Comparison of ENCODE assay signal across 18 mouse cellular contexts in the genomic region with DNA sequence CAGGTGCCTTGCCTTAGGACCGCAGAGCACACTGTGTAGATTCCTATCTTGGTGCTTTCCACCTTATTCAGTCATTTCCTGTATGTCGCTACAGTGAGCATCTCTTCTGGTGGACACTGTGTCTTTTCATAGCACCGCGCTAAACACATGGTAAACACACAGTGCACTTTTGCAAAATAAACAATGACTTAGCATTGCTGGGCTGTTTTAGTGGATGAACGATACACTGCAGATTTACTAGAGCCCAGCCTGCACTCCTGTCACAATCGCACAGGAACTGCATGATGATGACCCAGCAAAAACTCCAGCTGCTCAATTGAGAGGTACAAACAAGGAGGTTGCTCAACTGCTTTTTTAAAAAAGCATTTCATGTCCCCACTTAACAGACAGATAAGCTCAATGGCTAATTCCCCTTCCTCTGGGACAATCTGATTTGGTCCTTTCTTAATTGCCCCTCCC. TPM values are rescaled to one million over a fixed set of nuclear protein-coding genes. Genes with fewer than 3 reads are reported as not detected.
DNase-seq lines count a peak whose midpoint lies in the region; ATAC-seq and TF ChIP-seq lines count a peak whose summit lies in the region.
"Had no signal": no experiment of that assay in that cellular context is flagged by ENCODE, and none has a peak within 500 bp of the region (broad histone marks: within the 10 kb centered on the region; RNA-seq: fewer than 3 reads in every experiment).

No protein-coding gene starts in this region.

- peak; percentile 66 for DNase-seq in lung, postnatal 0 days (ENCODE audit: low spot score)
- no peak for DNase-seq in lung, postnatal 4 days
- DNase-seq in MEL (ENCODE audit: low read depth, low spot score) (peak; percentile 71), MN1 (ENCODE audit: low spot score) (no peak)
- no peak for DNase-seq in gastrocnemius, postnatal 10 days
- DNase-seq in forebrain, embryonic 10.5 days (ENCODE audit: extremely low spot score, low spot score): no peak
- DNase-seq: cerebellum, adult 9-10 months; gastrocnemius, postnatal 14 days; lung, embryonic 14.5 days had no signal

- peaks cover 34% of the 10 kb centered on the region for H3K36me3 ChIP-seq in lung, postnatal 0 days (ENCODE audit: insufficient read depth, low read length)
- H3K36me3 ChIP-seq in MEL (ENCODE audit: control insufficient read depth in 1 of 2, insufficient read depth in 2 of 2, low read length in 2 of 2): peaks cover 13 to 15% of the 10 kb centered on the region in 2 experiments
- H3K36me3 ChIP-seq in forebrain, embryonic 10.5 days (replicated peaks): peaks cover 60% of the 10 kb centered on the region

- H3K27me3 ChIP-seq in lung, postnatal 0 days (replicated peaks; ENCODE audit: insufficient read depth, low read length): no peaks in the 10 kb centered on the region
- H3K27me3 ChIP-seq in MEL (ENCODE audit: control insufficient read depth in 1 of 2, insufficient read depth in 2 of 2, low read length in 2 of 2): no peaks in the 10 kb centered on the region
- no peaks in the 10 kb centered on the region for H3K27me3 ChIP-seq in forebrain, embryonic 10.5 days (ENCODE audit: poor library complexity, severe bottlenecking)
- H3K27me3 ChIP-seq: heart, embryonic 15.5 days; hindbrain, embryonic 12.5 days; limb, embryonic 13.5 days had no signal

- peaks cover 11% of the 10 kb centered on the region for H3K79me2 ChIP-seq in MEL (ENCODE audit: control insufficient read depth, insufficient read depth, low read length, poor library complexity)

- H3K9me3 ChIP-seq in lung, postnatal 0 days (ENCODE audit: low read length): no peaks in the 10 kb centered on the region
- H3K9me3 ChIP-seq in MEL (replicated peaks; ENCODE audit: insufficient read depth, low read length): no peaks in the 10 kb centered on the region
- no peaks in the 10 kb centered on the region for H3K9me3 ChIP-seq in forebrain, embryonic 10.5 days
- H3K9me3 ChIP-seq: heart, embryonic 15.5 days; hindbrain, embryonic 12.5 days; limb, embryonic 13.5 days had no signal

- H3K4me3 ChIP-seq in lung, postnatal 0 days (ENCODE audit: low read depth, low read length): no peak overlapping the region
- no peak overlapping the region for H3K4me3 ChIP-seq in MEL (ENCODE audit: control insufficient read depth in 1 of 2, insufficient read depth in 1 of 2, low read depth in 2 of 2, low read length in 2 of 2)
- H3K4me3 ChIP-seq in forebrain, embryonic 10.5 days: no peak overlapping the region
- H3K4me3 ChIP-seq: heart, embryonic 15.5 days; hindbrain, embryonic 12.5 days; limb, embryonic 13.5 days had no signal

- no peak for ATAC-seq in lung, postnatal 0 days
- peak; percentile 39 for ATAC-seq in granulocyte monocyte progenitor cell, adult 5-6 weeks (replicated peaks; ENCODE audit: poor library complexity, severe bottlenecking)
- peak; percentile 38 for ATAC-seq in megakaryocyte-erythroid progenitor cell, adult 5-6 weeks (replicated peaks; ENCODE audit: low FRiP score, low TSS enrichment, poor library complexity, severe bottlenecking)
- ATAC-seq: forebrain, embryonic 16.5 days; intestine, embryonic 16.5 days; midbrain, embryonic 16.5 days had no signal

- WGBS in lung, postnatal 0 days: 73% methylated on average over 6 of the region's 6 CpGs
- 97% methylated on average over 6 of the region's 6 CpGs for WGBS in forebrain, embryonic 10.5 days

- H3K4me2 ChIP-seq in lung, postnatal 0 days (replicated peaks; ENCODE audit: low read depth, low read length): no peak overlapping the region
- H3K4me2 ChIP-seq: heart, embryonic 15.5 days; hindbrain, embryonic 12.5 days; limb, embryonic 13.5 days; lung, embryonic 14.5 days had no signal

- no peak for TF ChIP-seq POLR2A in MEL (IDR thresholded peaks at IDR 0.05; ENCODE audit: control insufficient read depth in 1 of 2, insufficient read depth in 1 of 2, low read depth in 1 of 2, low read length in 2 of 2, poor library complexity in 1 of 2)

- H3K4me1 ChIP-seq in lung, postnatal 0 days (ENCODE audit: insufficient read depth, low read depth, low read length): peaks cover 5% of the 10 kb centered on the region; the same call in 1 of the 2 replicates
- H3K4me1 ChIP-seq in MEL (ENCODE audit: control insufficient read depth in 1 of 2, insufficient read depth in 2 of 2, low read length in 2 of 2): peaks cover 0 to 19% of the 10 kb centered on the region in 2 experiments; a peak in 3 of 4 replicates
- H3K4me1 ChIP-seq in forebrain, embryonic 10.5 days: peaks cover 16% of the 10 kb centered on the region

- H3K27ac ChIP-seq in lung, postnatal 0 days (ENCODE audit: low read length): no peak overlapping the region
- H3K27ac ChIP-seq in MEL (ENCODE audit: control insufficient read depth, low read depth, low read length): peak overlapping the region; percentile 16; the same call in 1 of the 2 replicates
- no peak overlapping the region for H3K27ac ChIP-seq in forebrain, embryonic 10.5 days
- H3K27ac ChIP-seq: heart, embryonic 15.5 days; hindbrain, embryonic 12.5 days; kidney, postnatal 0 days; limb, embryonic 13.5 days had no signal

- no peak for TF ChIP-seq RAD21 in MEL (IDR thresholded peaks at IDR 0.05; ENCODE audit: low read depth, low read length)

- no peak for TF ChIP-seq CTCF in lung, postnatal 0 days (IDR thresholded peaks at IDR 0.05)
- no peak for TF ChIP-seq CTCF in MEL (IDR thresholded peaks at IDR 0.05 in 2 of 3, conservative IDR thresholded peaks at IDR 0.05 in 1 of 3; ENCODE audit: control insufficient read depth in 1 of 3, insufficient read depth in 1 of 3, low read depth in 2 of 3, low read length in 3 of 3, poor library complexity in 1 of 3, severe bottlenecking in 1 of 3)

- no peak for TF ChIP-seq EP300 in lung, postnatal 0 days (IDR thresholded peaks at IDR 0.05)
- peak in 1 of 2 experiments; percentile 42; a peak in 2 of 4 replicates for TF ChIP-seq EP300 in MEL (IDR thresholded peaks at IDR 0.05; ENCODE audit: low read depth in 1 of 2, low read length in 2 of 2)

- no peak overlapping the region for H3K9ac ChIP-seq in lung, postnatal 0 days (replicated peaks; ENCODE audit: low read depth)
- H3K9ac ChIP-seq in MEL (ENCODE audit: control insufficient read depth, low read depth, low read length, poor library complexity, severe bottlenecking): no peak overlapping the region
- H3K9ac ChIP-seq: heart, embryonic 15.5 days; hindbrain, embryonic 12.5 days; limb, embryonic 13.5 days; lung, embryonic 14.5 days had no signal

TF ChIP-seq in MEL, 35 proteins besides CTCF, POLR2A, EP300 and RAD21 (continues in another document):
- no peak for TF ChIP-seq NELFE (IDR thresholded peaks at IDR 0.05; ENCODE audit: low read depth, low read length)
- peak; percentile 57 for TF ChIP-seq GATA1 (IDR thresholded peaks at IDR 0.05; ENCODE audit: low read depth, low read length)
- no peak for TF ChIP-seq JUND (IDR thresholded peaks at IDR 0.05; ENCODE audit: low read depth, low read length)
- TF ChIP-seq MAFK (IDR thresholded peaks at IDR 0.05; ENCODE audit: borderline replicate concordance, low read depth, low read length): peak; percentile 71
- peak; percentile 44; the same call in 1 of the 2 replicates for TF ChIP-seq SIN3A (IDR thresholded peaks at IDR 0.05; ENCODE audit: low read length)
- TF ChIP-seq E2F4 (IDR thresholded peaks at IDR 0.05; ENCODE audit: borderline replicate concordance, low read depth, low read length): no peak
- TF ChIP-seq MYC (IDR thresholded peaks at IDR 0.05; ENCODE audit: low read depth, low read length): no peak
- TF ChIP-seq MXI1 (IDR thresholded peaks at IDR 0.05; ENCODE audit: low read depth, low read length): peak; percentile 52
- peak; percentile 80 for TF ChIP-seq ETS1 (IDR thresholded peaks at IDR 0.05; ENCODE audit: low read depth, low read length)
- no peak for TF ChIP-seq POLR2AphosphoS5 (IDR thresholded peaks at IDR 0.05; ENCODE audit: borderline replicate concordance, low read depth, low read length)
- no peak for TF ChIP-seq MYB (IDR thresholded peaks at IDR 0.05; ENCODE audit: low read depth, low read length)
- no peak for TF ChIP-seq USF2 (IDR thresholded peaks at IDR 0.05; ENCODE audit: borderline replicate concordance in 1 of 2, insufficient read depth in 1 of 2, low read depth in 1 of 2, low read length in 2 of 2)
- TF ChIP-seq TAL1 (IDR thresholded peaks at IDR 0.05; ENCODE audit: low read length): no peak
- TF ChIP-seq USF1 (IDR thresholded peaks at IDR 0.05; ENCODE audit: low read depth, low read length): no peak
- TF ChIP-seq GABPA (IDR thresholded peaks at IDR 0.05; ENCODE audit: low read depth, low read length): peak; percentile 58; the same call in 1 of the 2 replicates
- 0 out of 2 replicates have a peak, but pooled peaks have one; percentile 22 for TF ChIP-seq TBP (IDR thresholded peaks at IDR 0.05; ENCODE audit: low read depth, low read length)
- no peak for TF ChIP-seq BHLHE40 (IDR thresholded peaks at IDR 0.05; ENCODE audit: borderline replicate concordance, low read depth, low read length)

RNA-seq across cellular contexts. Expression of a gene that starts 2.6 kb away (rescaled TPM):
- 13.5 and 14.4 TPM in 2 replicates for polyA plus RNA-seq in lung, postnatal 0 days (2015; fragmentation: Nextera tagmentation; extraction: Ambion mirVana)
- 13.5 and 17.8 TPM in 2 replicates for total RNA-seq in MEL (2012; rRNA removed)
- polyA plus RNA-seq in MEL (2012; ENCODE audit: insufficient read depth in 1 of 2, insufficient read length in 2 of 2, low read depth in 1 of 2, low replicate concordance in 2 of 2, missing spikeins in 1 of 2): 10 to 100 TPM in 1 of 2 experiments, not detected in 1; 22.1 TPM
- total RNA-seq in granulocyte monocyte progenitor cell, adult 5-6 weeks (2014; fragmentation: Nextera tagmentation): 20.3 and 26.2 TPM in 2 replicates
- total RNA-seq in granulocyte monocyte progenitor cell, adult 5-6 weeks (2017): 18.1 and 23.0 TPM in 2 replicates
- 22.7 and 33.6 TPM in 2 replicates for total RNA-seq in megakaryocyte-erythroid progenitor cell, adult 5-6 weeks (2014; fragmentation: Nextera tagmentation)
- total RNA-seq in megakaryocyte-erythroid progenitor cell, adult 5-6 weeks (2017): 15.1 and 18.9 TPM in 2 replicates
- 10 to 100 TPM; 12.3 to 17.5 TPM for total RNA-seq in gastrocnemius, postnatal 10 days (2021)
- polyA plus RNA-seq in forebrain, embryonic 10.5 days (2016; fragmentation: Nextera tagmentation; extraction: Ambion mirVana): 19.1 and 19.9 TPM in 2 replicates

RNA-seq across cellular contexts. Expression of a gene that starts 35.1 kb away (rescaled TPM):
- 4.7 TPM in 2 replicates for polyA plus RNA-seq in lung, postnatal 0 days (2015; fragmentation: Nextera tagmentation; extraction: Ambion mirVana)
- total RNA-seq in MEL (2012; rRNA removed): 16.3 and 20.4 TPM in 2 replicates
- polyA plus RNA-seq in MEL (2012; ENCODE audit: insufficient read depth in 1 of 2, insufficient read length in 2 of 2, low read depth in 1 of 2, low replicate concordance in 2 of 2, missing spikeins in 1 of 2): 10 to 100 TPM in 1 of 2 experiments, not detected in 1; 32.4 TPM
- total RNA-seq in granulocyte monocyte progenitor cell, adult 5-6 weeks (2014; fragmentation: Nextera tagmentation): 22.2 and 22.8 TPM in 2 replicates
- 37.6 and 40.1 TPM in 2 replicates for total RNA-seq in granulocyte monocyte progenitor cell, adult 5-6 weeks (2017)
- 13.3 and 33.3 TPM in 2 replicates for total RNA-seq in megakaryocyte-erythroid progenitor cell, adult 5-6 weeks (2014; fragmentation: Nextera tagmentation)
- 20.2 and 35.0 TPM in 2 replicates for total RNA-seq in megakaryocyte-erythroid progenitor cell, adult 5-6 weeks (2017)
- total RNA-seq in gastrocnemius, postnatal 10 days (2021): 10 to 100 TPM; 22.3 to 23.0 TPM
- polyA plus RNA-seq in forebrain, embryonic 10.5 days (2016; fragmentation: Nextera tagmentation; extraction: Ambion mirVana): 10.0 and 11.3 TPM in 2 replicates

Comparison
In these comparisons a context has a peak if more than half of its experiments do, and no peak if none do; other contexts are left out.
1. DNase-seq: peak in lung, postnatal 0 days (single experiment) and MEL (single experiment); none in lung, postnatal 4 days (0 of 2), MN1 (single experiment), gastrocnemius, postnatal 10 days (single experiment) and forebrain, embryonic 10.5 days (single experiment).